Mouse (Mus musculus) stomach, embryonic 14.5 days (tissue): Measurements from ENCODE around the gene Was. TPM values are rescaled to one million over a fixed set of nuclear protein-coding genes. Genes with fewer than 3 reads are reported as not detected.
A peak's percentile ranks its signal among the peaks of the same experiment; 100 is the strongest.
"Not testable (repeated sequence)": the region's sequence is repeated elsewhere in the genome, so short reads cannot be mapped to it uniquely, and the experiment has no call there.

Experiments used
- ATAC-seq: fragments of 200-750 bp; cut with Nextera tagmentation; 2 replicates; pipeline ENCODE4 v1.8.0; 2017; ENCODE audit warnings: low read depth, moderate TSS enrichment; ENCODE audit not compliant: insufficient number of reproducible peaks, insufficient read depth, low FRiP score
- H3K27ac ChIP-seq: fragments of 300-500 bp; sonication (generic); 2 replicates; pipeline ENCODE4 v1.5.1; 2014; ENCODE audit warnings: mild to moderate bottlenecking, low read length, moderate library complexity, mixed read lengths
- H3K27me3 ChIP-seq: fragments of 300-500 bp; sonication (generic); 2 replicates; pipeline ENCODE4 v1.6.1; 2014; ENCODE audit warnings: low read length, control low read depth, mixed read lengths; ENCODE audit not compliant: control insufficient read depth, insufficient read depth
- H3K36me3 ChIP-seq: fragments of 300-500 bp; sonication (generic); 2 replicates; pipeline ENCODE4 v1.6.1; 2014; ENCODE audit warnings: mild to moderate bottlenecking, control low read depth, low read length, moderate library complexity, mixed read lengths; ENCODE audit not compliant: control insufficient read depth, insufficient read depth
- H3K4me1 ChIP-seq: fragments of 300-500 bp; sonication (generic); 2 replicates; pipeline ENCODE4 v1.6.1; 2014; ENCODE audit warnings: low read length, control low read depth, mixed read lengths; ENCODE audit not compliant: control insufficient read depth, insufficient read depth
- H3K4me2 ChIP-seq: fragments of 300-500 bp; sonication (generic); replicated peaks from 2 replicates; pipeline ENCODE4 v1.6.1; 2014; ENCODE audit warnings: low read depth, low read length, control low read depth
- H3K4me3 ChIP-seq: fragments of 300-500 bp; sonication (generic); 2 replicates; pipeline ENCODE4 v1.5.1; 2014; ENCODE audit warnings: low read depth, low read length, control low read depth
- H3K9ac ChIP-seq: fragments of 300-500 bp; sonication (generic); replicated peaks from 2 replicates; pipeline ENCODE4 v1.6.1; 2014; ENCODE audit warnings: low read depth, mild to moderate bottlenecking, control low read depth, low read length, moderate library complexity, mixed read lengths
- H3K9me3 ChIP-seq: fragments of 300-500 bp; sonication (generic); 2 replicates; pipeline ENCODE4 v1.6.1; 2016; ENCODE audit warnings: low read depth, low read length, control low read depth; ENCODE audit not compliant: control insufficient read depth
- WGBS: fragments of 180-500 bp; shearing (Covaris S2); extraction: QIAGEN DNeasy Blood & Tissue Kit; methylation state at CpG from one replicate; pipeline ENCODE4 v1.1.7; 2014; 5-methylcytosine and 5-hydroxymethylcytosine counted together
- polyA plus RNA-seq: library from polyadenylated mRNA; unstranded; fragments of >200 nt; fragmentation: Nextera tagmentation; extraction: Ambion mirVana; gene quantifications from 2 replicates; pipeline ENCODE4 v1.2.1, GENCODE M21; 2014

The Was gene
- polyA plus RNA-seq, 1 experiment from 2014 or later: 0.30 TPM

GRCm38 (mm10) chrX:8090954-8091347, 653 bp upstream of the Was start:
- not testable (repeated sequence) for H3K9ac ChIP-seq, H3K4me1 ChIP-seq, H3K27ac ChIP-seq, H3K4me3 ChIP-seq, ATAC-seq, H3K9me3 ChIP-seq, H3K27me3 ChIP-seq, H3K4me2 ChIP-seq, H3K36me3 ChIP-seq
- 83% methylated on average over 4 of the region's 5 CpGs for WGBS

GRCm38 (mm10) chrX:8089746-8090145, 552 bp downstream of the Was start:
- H3K9ac ChIP-seq: no peak overlapping the region
- no peaks in the 10 kb centered on the region for H3K9me3 ChIP-seq
- H3K4me1 ChIP-seq: no peaks in the 10 kb centered on the region
- no peak overlapping the region for H3K4me2 ChIP-seq
- no peaks in the 10 kb centered on the region for H3K36me3 ChIP-seq
- WGBS: 93% methylated on average over 3 of the region's 3 CpGs
- no peak overlapping the region for H3K27ac ChIP-seq
- ATAC-seq: no peak
- H3K27me3 ChIP-seq: no peaks in the 10 kb centered on the region
- H3K4me3 ChIP-seq: no peak overlapping the region

GRCm38 (mm10) chrX:8085611-8086010, 4.7 kb downstream of the Was start:
- Histone ChIP-seq H3K36me3 (no peaks in the 10 kb centered on the region), H3K4me1 (no peaks in the 10 kb centered on the region), H3K4me2 (no peak overlapping the region), H3K27me3 (no peaks in the 10 kb centered on the region), H3K9me3 (no peaks in the 10 kb centered on the region), H3K4me3 (no peak overlapping the region), H3K9ac (no peak overlapping the region), H3K27ac (no peak overlapping the region)
- WGBS: 80% methylated on average over 8 of the region's 8 CpGs
- no peak for ATAC-seq

DNA sequence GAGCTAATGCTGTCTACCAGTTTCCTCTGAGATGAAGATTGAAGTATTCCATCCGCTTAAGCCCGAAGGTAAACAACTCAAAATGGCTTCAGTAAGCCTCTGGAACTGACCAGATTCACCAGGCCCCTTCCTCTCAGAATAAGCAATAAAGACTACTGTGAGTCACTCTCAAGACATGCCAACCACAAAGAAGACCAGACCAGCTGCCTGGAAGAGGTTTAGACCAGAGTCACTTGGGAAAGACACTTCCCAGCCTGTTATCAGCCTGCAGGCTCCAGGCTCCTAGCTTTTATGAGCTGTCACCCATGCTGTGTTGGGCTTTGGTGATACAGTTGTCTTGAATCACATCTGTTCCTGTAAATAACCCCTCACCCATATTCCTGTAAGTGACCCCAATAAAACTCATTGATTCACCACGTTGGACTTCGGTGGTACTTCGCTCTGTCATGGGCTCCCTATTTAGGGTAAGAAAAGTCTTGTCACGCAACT, 5.5 kb downstream of the Was start:
- ATAC-seq: no peak
- H3K4me1 ChIP-seq: no peaks in the 10 kb centered on the region
- H3K4me3 ChIP-seq: no peak overlapping the region
- H3K27me3 ChIP-seq: no peaks in the 10 kb centered on the region
- no peak overlapping the region for H3K9ac ChIP-seq
- no peak overlapping the region for H3K27ac ChIP-seq
- H3K4me2 ChIP-seq: no peak overlapping the region
- no peaks in the 10 kb centered on the region for H3K9me3 ChIP-seq
- WGBS: 80% methylated on average over 6 of the region's 6 CpGs
- no peaks in the 10 kb centered on the region for H3K36me3 ChIP-seq

- no peak overlapping the region for H3K27ac ChIP-seq
Observed at GRCm38 (mm10) chrX:8075104-8075503, 15.2 kb downstream of the Was start.

DNA sequence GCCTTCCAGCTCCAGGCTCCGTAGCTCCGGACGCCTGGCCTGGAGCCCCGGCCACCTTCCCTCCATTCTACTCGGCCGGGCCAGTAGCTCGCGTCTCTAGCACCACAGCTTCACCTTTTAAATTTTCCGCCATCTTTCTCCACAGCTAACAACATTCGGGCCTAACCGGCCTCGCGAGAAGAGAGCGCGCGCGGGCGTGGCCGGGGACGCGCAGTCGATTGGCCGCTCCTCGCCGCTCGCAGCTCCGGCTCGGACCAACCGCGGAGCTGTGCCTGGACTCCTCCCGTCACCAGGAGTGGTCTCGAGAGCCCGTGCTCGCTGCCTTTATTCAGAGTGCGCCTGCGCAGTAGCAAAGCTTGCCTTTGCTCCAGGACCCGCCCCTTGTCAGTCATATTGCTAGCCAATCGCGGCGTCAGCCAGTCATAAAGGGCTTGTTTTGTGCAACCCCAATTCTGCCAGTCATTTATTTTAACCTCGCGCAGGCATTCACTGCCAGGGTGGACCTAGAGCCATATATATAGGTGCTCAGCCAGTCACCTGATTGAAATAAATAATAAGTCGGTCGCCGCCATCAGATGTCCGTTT, 15.8 kb downstream of the Was start, which contains the start of gene Suv39h1:
Gene Suv39h1 (minus strand): TSS at position 331 of the 585 bp plus-strand sequence.
- H3K36me3 ChIP-seq: no peaks in the 10 kb centered on the region; the same call in 1 of the 2 replicates
- no peaks in the 10 kb centered on the region for H3K9me3 ChIP-seq
- peak within 1 kb of the TSS; percentile 45 for H3K4me2 ChIP-seq
- H3K27me3 ChIP-seq: no peaks in the 10 kb centered on the region
- peak within 1 kb of the TSS; percentile 82 for H3K27ac ChIP-seq
- peak; percentile 98 for ATAC-seq
- peak within 1 kb of the TSS; percentile 55 for H3K9ac ChIP-seq
- H3K4me3 ChIP-seq: peak within 1 kb of the TSS; percentile 53
- WGBS: 22% methylated on average over 42 of the region's 46 CpGs
- H3K4me1 ChIP-seq: no peaks in the 10 kb centered on the region

More at GRCm38 (mm10) chrX:8075104-8075503, 15.2 kb downstream of the Was start:
- Histone ChIP-seq H3K36me3 (no peaks in the 10 kb centered on the region; the same call in 1 of the 2 replicates), H3K9me3 (no peaks in the 10 kb centered on the region), H3K9ac (no peak overlapping the region), H3K4me2 (peak overlapping the region; percentile 44), H3K4me1 (no peaks in the 10 kb centered on the region), H3K4me3 (peak overlapping the region; percentile 27), H3K27me3 (no peaks in the 10 kb centered on the region)
- WGBS: 35% methylated on average over 3 of the region's 3 CpGs
- no peak for ATAC-seq

DNA sequence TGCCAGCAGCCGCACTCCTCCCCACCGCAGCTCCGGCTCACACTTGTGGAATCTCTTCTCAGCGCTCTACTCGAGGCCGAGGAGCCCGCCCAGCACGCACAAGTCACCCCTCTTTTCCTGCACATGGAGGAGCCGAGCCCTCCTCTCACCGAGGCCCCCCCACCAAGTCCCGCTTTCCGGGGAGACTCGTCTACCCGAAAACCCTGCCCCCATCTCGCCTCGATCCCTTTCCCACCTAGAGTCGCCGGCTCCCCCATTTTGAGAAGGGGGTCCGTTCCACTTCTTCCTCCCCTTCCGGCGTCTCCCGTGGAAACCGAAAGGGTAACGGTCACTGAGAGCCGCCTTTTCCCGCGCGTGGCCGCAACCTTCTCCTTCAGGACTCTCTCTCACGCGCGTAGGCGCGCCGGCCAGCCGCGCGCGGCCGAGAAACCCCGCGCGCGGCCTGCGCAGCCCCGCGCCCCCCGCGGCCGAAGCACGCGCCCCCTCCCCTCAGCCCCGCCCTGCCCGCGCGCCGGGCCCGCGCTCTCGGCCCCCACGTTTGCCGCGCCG, 16.3 kb downstream of the Was start:
- ATAC-seq: no peak; the same call in 1 of the 2 replicates

GRCm38 (mm10) chrX:8069166-8069565, 21.1 kb downstream of the Was start:
- no peak overlapping the region for H3K9ac ChIP-seq
- WGBS: 92% methylated on average over 1 of the region's 1 CpGs
- H3K36me3 ChIP-seq: peaks cover 11% of the 10 kb centered on the region; the same call in 1 of the 2 replicates

More for the DNA sequence above, 16.3 kb downstream of the Was start:
- Histone ChIP-seq H3K4me3 (peak overlapping the region; percentile 53), H3K27ac (peak overlapping the region; percentile 82), H3K9me3 (no peaks in the 10 kb centered on the region), H3K27me3 (no peaks in the 10 kb centered on the region), H3K4me1 (no peaks in the 10 kb centered on the region), H3K4me2 (peak overlapping the region; percentile 45), H3K9ac (peak overlapping the region; percentile 55), H3K36me3 (no peaks in the 10 kb centered on the region; the same call in 1 of the 2 replicates)
- 10% methylated on average over 54 of the region's 64 CpGs for WGBS

More at GRCm38 (mm10) chrX:8069166-8069565, 21.1 kb downstream of the Was start:
- no peaks in the 10 kb centered on the region for H3K9me3 ChIP-seq
- no peak for ATAC-seq
- H3K4me2 ChIP-seq: no peak overlapping the region
- no peak overlapping the region for H3K4me3 ChIP-seq
- H3K4me1 ChIP-seq: no peaks in the 10 kb centered on the region
- no peak overlapping the region for H3K27ac ChIP-seq
- H3K27me3 ChIP-seq: no peaks in the 10 kb centered on the region
